Mouse (Mus musculus) skeletal muscle tissue, adult 2 months (tissue): Measurements from ENCODE around the gene Gmppb.

Source experiments
- DNase-seq: peaks from one replicate; pipeline ENCODE4 v3.0.0-alpha.2; 2012; ENCODE audit warnings: low read depth, low spot score

Gene Gmppb

GRCm38 (mm10) chr9:108073141-108073930, 24.3 kb downstream of the Gmppb start:
- DNase-seq, result peak; percentile 83

- DNase-seq, result no peak
Measured at GRCm38 (mm10) chr9:108080168-108080567, 31.1 kb downstream of the Gmppb start, which contains the start of gene Mst1. Mst1 (plus strand) TSS chr9:108080436.

DNA sequence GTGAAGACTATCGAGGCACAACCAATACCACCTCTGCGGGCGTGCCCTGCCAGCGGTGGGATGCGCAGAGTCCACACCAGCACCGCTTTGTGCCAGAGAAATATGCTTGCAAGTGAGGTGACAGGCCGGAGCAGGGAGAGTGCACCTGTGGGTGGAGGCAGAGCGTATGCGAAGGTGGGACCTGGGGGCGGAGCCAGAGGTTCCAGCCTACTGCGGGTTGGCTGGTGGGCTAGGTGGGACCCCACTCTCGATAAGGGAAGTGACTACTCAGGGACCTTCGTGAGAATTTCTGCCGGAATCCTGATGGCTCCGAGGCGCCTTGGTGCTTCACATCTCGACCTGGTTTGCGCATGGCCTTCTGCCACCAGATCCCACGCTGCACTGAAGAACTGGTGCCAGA, 33.5 kb downstream of the Gmppb start:
- DNase-seq, result no peak

DNA sequence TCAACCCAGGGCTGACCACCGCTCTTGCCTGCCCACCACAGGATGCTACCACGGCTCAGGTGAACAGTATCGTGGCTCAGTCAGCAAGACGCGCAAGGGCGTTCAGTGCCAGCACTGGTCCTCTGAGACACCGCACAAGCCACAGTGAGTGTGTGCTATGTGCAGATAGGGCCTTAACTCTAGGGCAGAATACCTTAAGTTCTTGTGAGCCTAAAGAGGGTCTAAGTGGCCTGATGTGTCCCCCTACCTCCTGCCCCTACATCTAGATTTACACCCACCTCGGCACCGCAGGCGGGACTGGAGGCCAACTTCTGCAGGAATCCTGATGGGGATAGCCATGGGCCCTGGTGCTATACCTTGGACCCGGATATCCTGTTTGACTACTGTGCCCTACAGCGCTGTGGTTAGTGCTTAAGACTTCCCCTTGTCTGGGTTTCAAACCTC, 34.0 kb downstream of the Gmppb start, which contains the start of gene Rnf123:
Gene Rnf123 (minus strand): TSS at position 359 of the 444 bp plus-strand sequence.
- DNase-seq, result no peak

GRCm38 (mm10) chr9:108083561-108083960, 34.5 kb downstream of the Gmppb start:
- DNase-seq, result no peak

DNA sequence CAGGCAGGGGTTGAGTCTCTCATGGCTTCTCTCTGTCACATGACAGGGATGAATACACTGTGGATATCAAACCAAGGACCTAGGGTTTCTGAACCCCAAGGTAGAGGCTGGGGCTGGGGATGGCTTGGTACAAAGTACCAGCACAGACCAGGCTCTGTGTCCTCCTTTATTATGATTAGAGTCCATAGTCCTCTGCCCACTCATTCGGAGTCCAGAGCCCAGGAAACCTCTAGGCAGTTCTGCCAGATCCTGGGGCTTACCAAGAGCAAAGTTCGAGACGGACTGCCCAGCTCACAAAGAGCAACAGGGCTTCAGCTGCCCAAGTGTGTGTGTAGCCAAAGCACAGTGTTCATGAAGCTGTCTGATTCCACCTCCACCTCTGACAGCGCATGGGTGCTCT, 36.2 kb downstream of the Gmppb start:
- no peak for DNase-seq

- DNase-seq, result no peak
Measured at GRCm38 (mm10) chr9:108090611-108091120, 41.6 kb downstream of the Gmppb start.

- no peak for DNase-seq
Measured at GRCm38 (mm10) chr9:108093586-108093985, 44.5 kb downstream of the Gmppb start.

DNA sequence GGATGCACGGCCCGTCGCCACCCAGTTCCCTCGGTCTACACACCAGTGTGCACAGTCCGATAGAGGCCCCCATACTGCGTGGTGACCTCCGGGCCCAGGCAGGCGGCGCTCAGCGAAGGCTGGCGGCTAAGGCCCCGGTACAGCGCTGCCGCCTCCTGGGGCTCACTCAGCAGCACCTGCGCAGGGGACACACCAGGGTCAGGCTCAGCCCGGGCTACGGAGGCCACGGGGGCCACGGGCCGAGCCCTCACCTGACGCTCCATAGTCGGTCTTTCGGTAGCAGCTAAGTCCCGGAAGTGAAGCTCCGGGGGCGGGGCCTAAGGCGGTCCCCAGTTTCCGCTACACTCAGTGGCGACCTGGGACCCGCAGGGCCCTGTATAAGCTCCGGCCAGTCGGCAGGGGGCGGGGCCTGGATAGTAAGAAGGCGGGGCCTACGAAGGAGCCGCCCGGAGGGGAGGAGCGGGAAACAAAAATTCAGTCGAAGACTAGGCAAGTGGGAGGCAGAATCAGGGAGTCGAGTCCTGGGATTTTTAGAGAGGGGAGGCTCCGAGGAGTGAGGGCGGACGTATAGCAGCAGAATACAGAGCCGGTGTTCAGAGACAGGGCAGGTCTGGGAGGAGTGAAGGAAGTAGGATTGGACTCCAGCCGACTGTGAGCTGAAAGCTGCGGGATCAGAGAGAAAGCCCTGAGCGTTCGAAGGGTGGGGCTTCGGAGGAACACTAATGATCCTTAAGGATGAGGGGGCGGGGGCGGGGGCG, 45.3 kb downstream of the Gmppb start, which contains the start of gene Apeh:
Gene Apeh (minus strand): TSS at position 423 of the 758 bp plus-strand sequence.
- peak; percentile 93 for DNase-seq

DNA sequence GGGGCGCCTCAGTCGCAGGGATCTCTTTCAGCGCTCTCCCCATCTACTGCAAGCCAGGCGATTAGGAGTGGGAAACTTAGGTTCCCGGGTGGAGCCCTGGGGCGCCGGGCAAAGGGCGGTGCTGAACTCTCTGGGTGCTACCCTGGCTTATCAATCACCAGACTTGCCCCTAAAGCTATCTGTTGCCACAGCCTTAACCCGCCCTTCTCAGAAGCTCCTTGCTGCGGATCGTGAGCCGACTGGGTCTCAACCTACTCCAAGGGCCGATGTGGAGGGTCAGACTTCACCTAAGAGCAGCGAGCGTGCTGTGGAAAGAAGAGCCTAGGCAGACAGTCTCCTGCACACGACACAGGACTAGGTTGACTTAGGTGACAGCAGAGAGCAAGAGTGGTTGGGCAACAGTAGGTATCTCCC, 46.0 kb downstream of the Gmppb start:
- peak; percentile 38 for DNase-seq

DNA sequence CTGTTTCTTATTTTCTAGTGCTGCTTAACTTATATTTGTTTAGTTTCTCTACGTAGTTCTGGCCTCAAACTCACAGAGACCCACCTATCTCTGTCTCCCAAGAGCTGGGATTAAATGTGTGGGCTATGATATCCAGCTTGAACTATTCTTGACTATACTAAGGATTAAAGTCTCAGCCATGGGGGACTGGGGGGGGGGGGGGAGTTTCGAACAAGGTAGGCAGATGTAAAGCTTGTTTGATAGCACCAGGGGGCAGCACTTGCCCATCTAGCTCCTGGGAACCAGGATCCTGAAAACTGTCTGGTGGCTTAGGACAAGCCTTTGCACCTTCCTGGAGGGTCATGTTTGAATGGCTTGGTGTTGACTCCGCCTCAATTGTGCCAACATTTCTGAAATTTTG, 46.5 kb downstream of the Gmppb start:
- peak; percentile 79 for DNase-seq

- DNase-seq, result no peak
Measured at GRCm38 (mm10) chr9:108095949-108096712, 47.1 kb downstream of the Gmppb start.

DNA sequence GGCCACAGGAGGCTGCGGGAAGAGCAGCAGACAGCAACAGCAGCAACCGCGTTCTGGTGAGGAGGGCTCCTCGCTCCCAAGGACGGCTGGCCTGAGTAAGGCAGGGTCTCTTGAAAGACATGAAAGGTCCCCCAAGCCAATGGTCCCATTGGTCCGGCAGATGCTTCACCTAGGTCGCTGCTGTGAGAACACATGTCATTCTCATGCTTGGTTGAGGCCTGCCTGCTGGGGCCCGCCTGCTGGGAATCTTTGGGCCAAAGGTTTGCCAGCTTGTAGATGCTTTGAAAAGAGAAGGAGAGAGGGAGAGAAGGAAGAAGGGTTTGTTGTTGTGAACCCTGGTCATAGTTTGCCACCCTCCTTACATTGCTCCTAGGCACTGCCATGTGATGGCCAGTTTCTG, 50.6 kb downstream of the Gmppb start:
- no peak for DNase-seq
